Mouse (Mus musculus) liver, adult 2 months (tissue): ENCODE data around the gene Gtpbp8. TPM values are rescaled to one million over a fixed set of nuclear protein-coding genes. Genes with fewer than 3 reads are reported as not detected.
A peak's percentile ranks its signal among the peaks of the same experiment; 100 is the strongest.

ENCODE experiments used
- DNase-seq: peaks from one replicate; pipeline ENCODE4 v3.0.0-alpha.2; 2011; ENCODE audit warnings: low read depth, low spot score; ENCODE audit errors: extremely low read depth
- H3K27ac ChIP-seq: fragments of 200-500 bp; replicated peaks from 2 replicates; pipeline ENCODE4 v1.5.1; 2012; ENCODE audit warnings: low read depth, mild to moderate bottlenecking, control low read depth, inconsistent platforms, low read length; ENCODE audit not compliant: insufficient read depth
- H3K27me3 ChIP-seq: fragments of 200-500 bp; 2 replicates; pipeline ENCODE4 v1.6.1; 2012; ENCODE audit warnings: mild to moderate bottlenecking, moderate library complexity, low read length, inconsistent platforms; ENCODE audit not compliant: control insufficient read depth, insufficient read depth
- H3K36me3 ChIP-seq: fragments of 200-500 bp; 2 replicates; pipeline ENCODE4 v1.6.1; 2012; ENCODE audit warnings: low read length, inconsistent platforms; ENCODE audit not compliant: control insufficient read depth, insufficient read depth
- H3K4me1 ChIP-seq: fragments of 200-500 bp; 2 replicates; pipeline ENCODE4 v1.6.1; 2011; ENCODE audit warnings: low read length; ENCODE audit not compliant: control insufficient read depth, insufficient read depth
- H3K4me3 ChIP-seq: fragments of 200-500 bp; 2 replicates; pipeline ENCODE4 v1.5.1; 2011; ENCODE audit warnings: low read depth, mild to moderate bottlenecking, control low read depth, low read length, moderate library complexity; ENCODE audit not compliant: insufficient read depth
- H3K79me2 ChIP-seq: fragments of 200-500 bp; 2 replicates; pipeline ENCODE4 v1.6.1; 2012; ENCODE audit warnings: inconsistent platforms, mild to moderate bottlenecking, low read length, moderate library complexity; ENCODE audit not compliant: control insufficient read depth, insufficient read depth
- H3K9ac ChIP-seq: fragments of 200-500 bp; 2 replicates; pipeline ENCODE4 v1.6.1; 2012; ENCODE audit warnings: low read depth, mild to moderate bottlenecking, control low read depth, inconsistent platforms, low read length
- CTCF ChIP-seq: fragments of 200-500 bp; IDR thresholded peaks from 2 replicates; pipeline ENCODE4 v1.5.1; 2011; ENCODE audit warnings: low read depth, low read length, control low read depth
- POLR2A ChIP-seq: fragments of 200-500 bp; IDR thresholded peaks from 2 replicates; pipeline ENCODE4 v1.6.1; 2011; ENCODE audit warnings: low read length, control low read depth; ENCODE audit not compliant: insufficient read depth; ENCODE audit errors: extremely low read depth
- WGBS: fragments of 180-500 bp; shearing (Covaris S2); methylation state at CpG from one replicate; pipeline ENCODE4 v1.1.7; 2018; 5-methylcytosine and 5-hydroxymethylcytosine counted together
- polyA plus RNA-seq: library from polyadenylated mRNA; depleted of rRNA; stranded (reverse); fragments of >200 nt; gene quantifications from 2 replicates; pipeline ENCODE4 v1.2.3, GENCODE M21; 2012; rRNA removed
- total RNA-seq: library from RNA; depleted of rRNA; stranded (reverse); fragments of >200 nt; gene quantifications from 2 replicates; pipeline ENCODE4 v1.2.3, GENCODE M21; 2014; rRNA removed

Gene Gtpbp8
- total RNA-seq (11.0 and 11.2 TPM in 2 replicates), polyA plus RNA-seq (3.7 and 3.8 TPM in 2 replicates)

GRCm38 (mm10) chr16:44745866-44746562 lies at the start of gene Gtpbp8:
Gtpbp8 (minus strand) TSS chr16:44746363.
- DNase-seq: peak; percentile 85
- no peaks in the 10 kb centered on the region for H3K4me1 ChIP-seq
- WGBS: under 1% methylated on average over 47 of the region's 47 CpGs

GRCm38 (mm10) chr16:44794416-44794815 lies 48.3 kb upstream of the Gtpbp8 start:
- no peaks in the 10 kb centered on the region for H3K36me3 ChIP-seq
- no peak overlapping the region for H3K9ac ChIP-seq
- no peak overlapping the region for H3K4me3 ChIP-seq
- no peaks in the 10 kb centered on the region for H3K27me3 ChIP-seq
- TF ChIP-seq CTCF: no peak
- TF ChIP-seq POLR2A: no peak
- H3K4me1 ChIP-seq: no peaks in the 10 kb centered on the region
- DNase-seq: no peak
- no peak overlapping the region for H3K27ac ChIP-seq
- no peaks in the 10 kb centered on the region for H3K79me2 ChIP-seq

More at GRCm38 (mm10) chr16:44745866-44746562, at the start of gene Gtpbp8:
- H3K9ac ChIP-seq: peak within 1 kb of the TSS; percentile 71
- H3K27me3 ChIP-seq: no peaks in the 10 kb centered on the region
- TF ChIP-seq CTCF: no peak
- TF ChIP-seq POLR2A: 0 out of 2 replicates have a peak, but pooled peaks have one; percentile 48
- peak within 1 kb of the TSS; percentile 71 for H3K4me3 ChIP-seq
- H3K27ac ChIP-seq: peak within 1 kb of the TSS; percentile 69
- no peaks in the 10 kb centered on the region; the same call in 1 of the 2 replicates for H3K79me2 ChIP-seq
- H3K36me3 ChIP-seq: peaks cover 7% of the 10 kb centered on the region; the same call in 1 of the 2 replicates

GRCm38 (mm10) chr16:44786934-44787333 lies 40.8 kb upstream of the Gtpbp8 start:
- DNase-seq: no peak
- no peak overlapping the region for H3K9ac ChIP-seq
- H3K4me3 ChIP-seq: no peak overlapping the region
- H3K27me3 ChIP-seq: no peaks in the 10 kb centered on the region
- H3K79me2 ChIP-seq: no peaks in the 10 kb centered on the region
- H3K4me1 ChIP-seq: no peaks in the 10 kb centered on the region
- WGBS: 71% methylated on average over 1 of the region's 1 CpGs
- H3K36me3 ChIP-seq: no peaks in the 10 kb centered on the region
- no peak overlapping the region for H3K27ac ChIP-seq
- no peak for TF ChIP-seq CTCF
- TF ChIP-seq POLR2A: no peak

GRCm38 (mm10) chr16:44780751-44781150 lies 34.6 kb upstream of the Gtpbp8 start:
- DNase-seq: no peak
- H3K9ac ChIP-seq: no peak overlapping the region
- H3K36me3 ChIP-seq: no peaks in the 10 kb centered on the region
- TF ChIP-seq POLR2A (no peak), CTCF (no peak)
- WGBS: 66% methylated on average over 4 of the region's 4 CpGs
- no peaks in the 10 kb centered on the region; the same call in 1 of the 2 replicates for H3K4me1 ChIP-seq
- H3K27ac ChIP-seq: no peak overlapping the region
- H3K4me3 ChIP-seq: no peak overlapping the region
- H3K27me3 ChIP-seq: no peaks in the 10 kb centered on the region
- no peaks in the 10 kb centered on the region for H3K79me2 ChIP-seq

GRCm38 (mm10) chr16:44779494-44779893 lies 33.3 kb upstream of the Gtpbp8 start:
- WGBS: 79% methylated on average over 5 of the region's 5 CpGs
- no peak for TF ChIP-seq POLR2A
- TF ChIP-seq CTCF: no peak
- Histone ChIP-seq H3K9ac (no peak overlapping the region), H3K36me3 (no peaks in the 10 kb centered on the region), H3K4me1 (no peaks in the 10 kb centered on the region; the same call in 1 of the 2 replicates), H3K27me3 (no peaks in the 10 kb centered on the region), H3K4me3 (no peak overlapping the region), H3K27ac (no peak overlapping the region), H3K79me2 (no peaks in the 10 kb centered on the region)
- no peak for DNase-seq

- Histone ChIP-seq H3K4me3 (no peak overlapping the region; the same call in 1 of the 2 replicates), H3K27me3 (no peaks in the 10 kb centered on the region), H3K36me3 (no peaks in the 10 kb centered on the region), H3K9ac (no peak overlapping the region), H3K27ac (peak overlapping the region; percentile 61; the same call in 1 of the 2 replicates), H3K4me1 (no peaks in the 10 kb centered on the region; the same call in 1 of the 2 replicates), H3K79me2 (no peaks in the 10 kb centered on the region)
- WGBS: 57% methylated on average over 17 of the region's 17 CpGs
- no peak for TF ChIP-seq POLR2A
- no peak for TF ChIP-seq CTCF
- peak; percentile 42 for DNase-seq
Observed at GRCm38 (mm10) chr16:44778538-44779147, 32.5 kb upstream of the Gtpbp8 start.
